Mouse (Mus musculus): Measurements from ENCODE around the gene Pbx1.

DNA sequence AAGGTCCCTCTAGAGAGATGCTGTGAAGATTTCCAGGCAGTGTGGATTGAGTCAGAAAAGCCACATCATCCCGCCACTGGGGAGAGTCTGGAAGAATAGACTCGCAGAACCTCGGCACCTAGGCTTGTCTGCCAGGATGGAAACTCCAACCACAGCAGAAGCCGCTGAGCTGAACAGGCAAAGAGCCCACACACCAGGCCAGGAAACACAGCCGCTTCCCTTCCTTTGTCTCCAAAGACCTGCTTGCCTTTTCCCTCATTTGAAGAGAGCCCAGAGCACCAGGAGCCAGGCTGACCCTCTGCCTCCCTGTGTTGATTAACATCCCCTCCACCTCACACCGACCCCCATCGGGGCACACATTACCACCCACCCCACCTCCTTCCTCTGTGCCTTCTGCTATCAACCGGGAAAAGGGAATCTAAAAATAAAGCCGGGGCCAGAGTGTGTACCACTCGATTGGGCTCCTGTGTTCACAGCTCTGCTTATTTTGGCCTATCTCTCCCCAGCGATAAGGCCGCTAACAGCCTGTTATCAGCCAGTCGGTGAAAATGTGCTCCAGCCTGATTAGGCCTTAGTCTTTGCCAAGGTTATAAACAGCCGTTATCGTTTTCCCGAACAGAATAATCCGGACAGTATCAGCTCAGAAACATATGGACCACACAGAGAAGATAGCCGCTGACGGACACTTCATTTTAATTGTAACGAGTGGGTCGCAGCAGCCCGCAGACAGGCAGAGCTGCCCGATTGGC lies 144.1 kb downstream of the Pbx1 start:
- TF ChIP-seq CTCF (IDR thresholded peaks at IDR 0.05; ENCODE audit: control insufficient read depth, insufficient read depth, low read length) (no peak), POLR2A (IDR thresholded peaks at IDR 0.05; ENCODE audit: borderline replicate concordance, control insufficient read depth, low read depth, low read length) (no peak)
